Mouse (Mus musculus): ENCODE measurements around the gene Clec4e. TPM values are rescaled to one million over a fixed set of nuclear protein-coding genes. Genes with fewer than 3 reads are reported as not detected.
"Not testable (repeated sequence)": the region's sequence is repeated elsewhere in the genome, so short reads cannot be mapped to it uniquely, and the experiment has no call there.

The Clec4e gene
- polyA plus RNA-seq, 1 experiment from 2014 or later: 0.84 TPM

GRCm38 (mm10) chr6:123264194-123264593 lies 25.5 kb downstream of the Clec4e start:
- ATAC-seq (ENCODE audit: low read depth): no peak

GRCm38 (mm10) chr6:123261555-123262161 lies 28.0 kb downstream of the Clec4e start, which contains the start of gene Clec4d:
TSS of gene Clec4d (plus strand) at chr6:123262111.
- H3K4me3 ChIP-seq (replicated peaks): no peak within 1 kb of the TSS
- H3K27me3 ChIP-seq: no peaks in the 10 kb centered on the region
- ATAC-seq (ENCODE audit: low read depth): no peak
- no peaks in the 10 kb centered on the region for H3K9me3 ChIP-seq (replicated peaks)
- H3K36me3 ChIP-seq: no peaks in the 10 kb centered on the region
- 41% methylated on average over 4 of the region's 4 CpGs for WGBS (ENCODE audit: insufficient replicate concordance)
- H3K4me2 ChIP-seq: no peak within 1 kb of the TSS
- H3K9ac ChIP-seq: no peak within 1 kb of the TSS
- H3K4me1 ChIP-seq (replicated peaks): peaks cover 7% of the 10 kb centered on the region; the same call in 1 of the 2 replicates
- no peak for DNase-seq
- no peak within 1 kb of the TSS for H3K27ac ChIP-seq

More at GRCm38 (mm10) chr6:123264194-123264593, 25.5 kb downstream of the Clec4e start:
- no peak for DNase-seq
- H3K9me3 ChIP-seq (replicated peaks): no peaks in the 10 kb centered on the region
- no peak overlapping the region for H3K27ac ChIP-seq
- H3K27me3 ChIP-seq: no peaks in the 10 kb centered on the region
- no peaks in the 10 kb centered on the region for H3K36me3 ChIP-seq
- WGBS (ENCODE audit: insufficient replicate concordance): 62% methylated on average over 3 of the region's 3 CpGs
- H3K4me2 ChIP-seq: no peak overlapping the region
- peaks cover 13% of the 10 kb centered on the region for H3K4me1 ChIP-seq (replicated peaks)
- no peak overlapping the region for H3K4me3 ChIP-seq (replicated peaks)
- H3K9ac ChIP-seq: no peak overlapping the region

DNA sequence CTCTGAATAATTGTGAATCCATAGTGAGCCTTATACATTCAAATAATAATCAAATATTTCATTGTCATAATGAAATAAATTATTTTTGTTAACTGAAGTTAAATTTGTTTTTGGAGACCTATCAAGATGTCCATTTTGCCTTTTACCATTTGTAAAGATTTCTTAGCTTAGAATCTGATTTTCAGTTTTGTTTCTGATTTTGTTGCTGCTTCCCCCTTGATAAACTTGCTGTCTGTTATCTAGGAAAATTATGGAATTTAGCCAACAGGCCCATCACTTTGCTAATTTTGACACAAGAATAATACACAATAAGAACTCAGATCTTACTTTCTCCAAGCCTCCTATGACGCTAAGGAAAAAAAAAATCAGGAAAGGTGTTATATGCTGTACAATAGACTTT lies 28.8 kb downstream of the Clec4e start:
- Histone ChIP-seq H3K27me3 (no peaks in the 10 kb centered on the region), H3K9ac (no peak overlapping the region), H3K4me1 (replicated peaks) (peaks cover 4% of the 10 kb centered on the region; the same call in 1 of the 2 replicates), H3K9me3 (replicated peaks) (no peaks in the 10 kb centered on the region), H3K36me3 (no peaks in the 10 kb centered on the region), H3K4me3 (replicated peaks) (no peak overlapping the region), H3K27ac (no peak overlapping the region), H3K4me2 (no peak overlapping the region)
- 65% methylated on average over 1 of the region's 1 CpGs for WGBS (ENCODE audit: insufficient replicate concordance)
- no peak for DNase-seq
- no peak for ATAC-seq (ENCODE audit: low read depth)

DNA sequence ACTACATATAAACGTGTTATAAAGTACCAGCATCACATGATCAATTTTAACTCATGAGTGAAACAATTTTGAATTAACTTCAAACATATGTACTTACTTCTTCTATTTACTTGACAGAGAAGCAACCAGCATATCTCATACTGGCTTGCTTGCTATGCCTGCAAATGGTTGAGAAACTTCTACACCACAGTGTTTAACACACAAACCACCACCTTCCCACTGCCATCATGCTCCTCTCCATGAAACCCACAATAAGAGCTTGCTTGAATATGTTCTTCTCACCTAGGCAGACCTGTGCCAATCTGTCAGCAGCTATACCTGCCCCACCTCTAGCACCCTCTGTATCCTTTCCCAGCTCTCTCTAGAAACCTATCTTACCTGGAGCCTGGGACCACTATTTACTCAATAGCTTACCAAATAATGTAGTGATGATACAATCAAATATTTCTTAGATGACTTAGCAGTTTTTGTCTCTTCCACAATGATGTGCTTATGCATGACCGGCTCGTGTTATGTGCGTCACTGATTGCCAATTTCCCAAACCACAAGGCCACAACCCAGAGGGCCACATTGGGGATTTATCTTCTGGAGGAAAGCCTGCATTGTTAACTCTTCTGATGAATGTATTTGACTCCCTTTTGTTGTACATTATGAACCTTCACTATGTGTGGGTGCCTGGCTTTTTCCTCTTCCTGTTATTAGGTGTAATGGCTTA lies 29.6 kb downstream of the Clec4e start:
- Histone ChIP-seq H3K36me3 (no peaks in the 10 kb centered on the region), H3K9me3 (replicated peaks) (no peaks in the 10 kb centered on the region), H3K4me2 (no peak overlapping the region), H3K27me3 (no peaks in the 10 kb centered on the region), H3K4me3 (replicated peaks) (no peak overlapping the region), H3K4me1 (replicated peaks) (peaks cover 4% of the 10 kb centered on the region; the same call in 1 of the 2 replicates), H3K27ac (no peak overlapping the region), H3K9ac (no peak overlapping the region)
- 31% methylated on average over 4 of the region's 4 CpGs for WGBS (ENCODE audit: insufficient replicate concordance)
- DNase-seq (no peak), ATAC-seq (ENCODE audit: low read depth) (peak; percentile 37; the same call in 1 of the 2 replicates)

DNA sequence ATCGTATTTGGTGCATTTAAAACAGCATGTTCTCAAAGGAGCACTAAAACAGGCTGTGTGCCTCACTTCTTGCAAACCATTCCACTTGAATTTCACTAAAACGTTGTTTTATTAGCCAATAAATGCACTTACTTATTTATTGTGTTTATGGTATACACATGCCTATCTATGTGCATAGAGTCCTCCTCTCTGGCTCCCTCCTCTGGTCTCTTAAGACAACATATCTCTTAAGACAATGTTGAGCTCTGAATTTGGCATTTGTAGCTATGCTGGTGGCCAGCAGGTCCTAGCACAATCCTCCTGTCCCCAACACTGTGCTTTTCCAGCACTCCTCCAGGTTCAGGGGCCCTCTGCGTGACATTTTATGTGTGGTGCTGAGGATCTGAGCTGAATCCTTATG lies 30.7 kb downstream of the Clec4e start:
- H3K9me3 ChIP-seq (replicated peaks): no peaks in the 10 kb centered on the region
- 0 out of 2 replicates have a peak, but pooled peaks cover 4% of the 10 kb centered on the region for H3K4me1 ChIP-seq (replicated peaks)
- H3K9ac ChIP-seq: no peak overlapping the region
- H3K4me2 ChIP-seq: no peak overlapping the region
- ATAC-seq (ENCODE audit: low read depth) (peak; percentile 40; the same call in 1 of the 2 replicates), DNase-seq (no peak)
- WGBS (ENCODE audit: insufficient replicate concordance): 60% methylated on average over 3 of the region's 3 CpGs
- H3K27me3 ChIP-seq: no peaks in the 10 kb centered on the region
- H3K36me3 ChIP-seq: no peaks in the 10 kb centered on the region
- no peak overlapping the region for H3K27ac ChIP-seq
- no peak overlapping the region for H3K4me3 ChIP-seq (replicated peaks)

GRCm38 (mm10) chr6:123252735-123253134 lies 36.9 kb downstream of the Clec4e start:
- DNase-seq: no peak
- H3K9me3 ChIP-seq (replicated peaks): no peaks in the 10 kb centered on the region
- no peak overlapping the region for H3K27ac ChIP-seq
- no peak overlapping the region for H3K4me2 ChIP-seq
- no peak overlapping the region for H3K4me3 ChIP-seq (replicated peaks)
- H3K9ac ChIP-seq: no peak overlapping the region
- H3K36me3 ChIP-seq: no peaks in the 10 kb centered on the region
- no peaks in the 10 kb centered on the region for H3K4me1 ChIP-seq (replicated peaks)
- no peaks in the 10 kb centered on the region for H3K27me3 ChIP-seq
- ATAC-seq (ENCODE audit: low read depth): peak; percentile 47

GRCm38 (mm10) chr6:123248862-123249261 lies 40.8 kb downstream of the Clec4e start:
- not testable (repeated sequence) for DNase-seq; H3K27me3 ChIP-seq; H3K4me2 ChIP-seq; H3K9me3 ChIP-seq (replicated peaks); H3K27ac ChIP-seq; ATAC-seq (ENCODE audit: low read depth); H3K4me1 ChIP-seq (replicated peaks); H3K9ac ChIP-seq; H3K36me3 ChIP-seq; H3K4me3 ChIP-seq (replicated peaks)
- WGBS (ENCODE audit: insufficient replicate concordance): 65% methylated on average over 2 of the region's 2 CpGs

DNA sequence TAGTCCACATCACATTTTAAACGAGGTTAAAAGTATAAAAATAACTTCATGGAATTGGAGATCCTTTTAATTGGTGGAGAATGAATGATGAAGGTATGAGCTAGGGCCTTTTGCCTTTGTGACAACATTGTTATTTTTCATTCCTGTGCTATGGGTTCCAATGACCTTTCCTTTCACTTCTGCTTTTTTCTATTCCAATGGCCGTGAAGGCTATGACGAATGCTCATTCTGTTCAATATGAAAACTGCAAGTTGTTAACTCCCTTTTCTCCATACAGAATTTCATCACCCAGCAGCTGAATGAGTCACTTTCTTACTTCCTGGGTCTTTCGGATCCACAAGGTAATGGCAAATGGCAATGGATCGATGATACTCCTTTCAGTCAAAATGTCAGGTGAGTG lies 45.5 kb downstream of the Clec4e start:
- Histone ChIP-seq H3K36me3 (no peaks in the 10 kb centered on the region), H3K4me1 (replicated peaks) (no peaks in the 10 kb centered on the region), H3K27me3 (no peaks in the 10 kb centered on the region), H3K4me3 (replicated peaks) (no peak overlapping the region), H3K9me3 (replicated peaks) (no peaks in the 10 kb centered on the region), H3K9ac (no peak overlapping the region), H3K4me2 (no peak overlapping the region), H3K27ac (no peak overlapping the region)
- ATAC-seq (ENCODE audit: low read depth) (no peak), DNase-seq (no peak)
- 69% methylated on average over 5 of the region's 5 CpGs for WGBS (ENCODE audit: insufficient replicate concordance)

GRCm38 (mm10) chr6:123237582-123237981 lies 52.1 kb downstream of the Clec4e start:
- Histone ChIP-seq H3K27ac (no peak overlapping the region), H3K27me3 (no peaks in the 10 kb centered on the region), H3K9me3 (replicated peaks) (no peaks in the 10 kb centered on the region), H3K4me3 (replicated peaks) (no peak overlapping the region), H3K9ac (no peak overlapping the region), H3K4me1 (replicated peaks) (no peaks in the 10 kb centered on the region), H3K36me3 (no peaks in the 10 kb centered on the region), H3K4me2 (no peak overlapping the region)
- DNase-seq: no peak
- no peak for ATAC-seq (ENCODE audit: low read depth)

Other genes starting within 250 kb of the Clec4e start
- gene Clec4b1, start 239.9 kb downstream of the Clec4e start, polyA plus RNA-seq (2015; fragmentation: Nextera tagmentation; extraction: Ambion mirVana): not detected in 2 replicates
- gene Clec4a2, start 183.4 kb downstream of the Clec4e start, polyA plus RNA-seq (2015; fragmentation: Nextera tagmentation; extraction: Ambion mirVana): 6.8 and 6.9 TPM in 2 replicates
- gene Clec4b2, start 117.0 kb downstream of the Clec4e start, polyA plus RNA-seq (2015; fragmentation: Nextera tagmentation; extraction: Ambion mirVana): 0.08 and 0.09 TPM in 2 replicates
- 8.5 and 8.9 TPM in 2 replicates for gene Clec4n, start 60.0 kb downstream of the Clec4e start, polyA plus RNA-seq (2015; fragmentation: Nextera tagmentation; extraction: Ambion mirVana)
- 0.85 and 1.1 TPM in 2 replicates for gene Clec4d, start 27.8 kb downstream of the Clec4e start, polyA plus RNA-seq (2015; fragmentation: Nextera tagmentation; extraction: Ambion mirVana)
- gene Vmn2r19, start 18.5 kb upstream of the Clec4e start, polyA plus RNA-seq (2015; fragmentation: Nextera tagmentation; extraction: Ambion mirVana): not detected in 2 replicates
- gene Vmn2r20, start 128.2 kb upstream of the Clec4e start, polyA plus RNA-seq (2015; fragmentation: Nextera tagmentation; extraction: Ambion mirVana): not detected in 2 replicates
- gene Vmn2r21, start 243.5 kb upstream of the Clec4e start, polyA plus RNA-seq (2015; fragmentation: Nextera tagmentation; extraction: Ambion mirVana): not detected in 2 replicates

All from liver, embryonic 13.5 days (tissue).